Mouse (Mus musculus): ENCODE measurements around the gene Dok7. TPM values are rescaled to one million over a fixed set of nuclear protein-coding genes. Genes with fewer than 3 reads are reported as not detected.

The Dok7 gene
- total and polyA plus RNA-seq, 3 experiments: not detected

DNA sequence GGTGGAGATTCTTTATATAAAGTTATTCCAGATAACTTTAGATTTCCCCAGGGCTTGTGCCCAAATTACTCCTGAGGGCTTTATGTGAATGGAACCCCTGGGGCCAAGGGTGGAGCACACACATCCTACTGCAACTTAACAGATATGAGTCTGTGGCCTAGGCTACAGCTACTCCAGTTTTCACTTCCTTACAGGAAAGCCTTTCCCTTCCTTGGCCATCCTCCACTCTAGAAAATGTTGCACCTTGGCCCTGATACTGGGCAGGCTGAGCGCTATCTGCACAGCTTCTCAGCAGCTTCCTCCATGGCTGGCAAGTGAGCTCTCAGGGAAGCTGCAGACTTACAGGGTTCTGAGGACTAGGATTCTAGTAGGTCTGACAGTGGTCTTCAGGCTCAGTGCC lies 27.3 kb upstream of the Dok7 start:
- peaks cover 2 to 66% of the 10 kb centered on the region in 2 experiments for H3K36me3 ChIP-seq (replicated peaks in 1 of 2; ENCODE audit: control insufficient read depth in 1 of 2, insufficient read depth in 1 of 2, low read length in 1 of 2)
- no peaks in the 10 kb centered on the region for H3K27me3 ChIP-seq (replicated peaks)
- H3K9ac ChIP-seq (ENCODE audit: insufficient read depth, low read depth): no peak overlapping the region
- H3K79me2 ChIP-seq (replicated peaks; ENCODE audit: control insufficient read depth, extremely low read depth, insufficient read depth, poor library complexity, severe bottlenecking): no peaks in the 10 kb centered on the region
- in situ Hi-C loops (cut with MboI; ENCODE audit: low pct_ligation_motif_present, low pct_unique_long_range_greater_than_20kb, low sequenced_read_pairs): loop anchor here (25.0 kb wide), 2 partner anchors 367 to 492 kb away; partner anchors contain the start of genes Grk4, Nop14 and Sh3bp2
- dilution Hi-C loops (cut with MboI; ENCODE audit: extremely low pct_ligation_motif_present, extremely low pct_unique_long_range_greater_than_20kb, low sequenced_read_pairs): no loop called here
- TF ChIP-seq ETS1 (conservative IDR thresholded peaks at IDR 0.05; ENCODE audit: low read depth, low read length) (no peak), ELF1 (IDR thresholded peaks at IDR 0.05; ENCODE audit: low read depth, low read length) (no peak), JUND (conservative IDR thresholded peaks at IDR 0.05; ENCODE audit: low read depth, low read length) (no peak)
- peaks cover 5 to 50% of the 10 kb centered on the region in 2 experiments; a peak in 3 of 4 replicates for H3K4me1 ChIP-seq (ENCODE audit: control insufficient read depth in 1 of 2, insufficient read depth in 2 of 2)
- H3K4me2 ChIP-seq (ENCODE audit: insufficient read depth, low read depth, poor library complexity, severe bottlenecking): no peak overlapping the region
- H3K4me3 ChIP-seq (replicated peaks in 1 of 3; ENCODE audit: low read depth in 2 of 3, low read length in 2 of 3, poor library complexity in 1 of 3): no peak overlapping the region
- no peak for DNase-seq (ENCODE audit: extremely low read depth)
- no peaks in the 10 kb centered on the region for H3K9me3 ChIP-seq (replicated peaks; ENCODE audit: low read length)
- H3K27ac ChIP-seq (ENCODE audit: insufficient read depth, low read depth): no peak overlapping the region

DNA sequence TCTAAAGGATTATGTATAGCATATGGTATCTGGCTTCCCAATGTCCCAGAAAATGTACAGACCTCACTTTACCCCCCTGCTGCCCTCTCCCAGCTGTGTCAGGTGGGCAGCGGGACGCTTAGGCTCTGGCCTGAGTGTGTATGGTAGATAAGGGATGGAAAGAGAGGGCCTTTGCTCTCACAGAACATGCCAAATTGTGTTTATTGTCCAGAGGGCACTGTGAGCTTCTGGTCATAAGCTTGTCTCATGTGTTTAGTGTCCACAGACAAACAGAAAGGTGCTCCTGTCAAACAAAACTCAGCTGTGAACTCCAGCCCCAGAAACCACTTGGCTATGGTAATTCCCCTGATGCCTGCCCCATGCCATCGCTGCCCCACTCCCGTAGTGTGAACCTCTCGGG lies 26.8 kb upstream of the Dok7 start:
- Histone ChIP-seq H3K27me3 (replicated peaks) (no peaks in the 10 kb centered on the region), H3K4me3 (replicated peaks in 1 of 3; ENCODE audit: low read depth in 2 of 3, low read length in 2 of 3, poor library complexity in 1 of 3) (no peak overlapping the region), H3K36me3 (replicated peaks in 1 of 2; ENCODE audit: control insufficient read depth in 1 of 2, insufficient read depth in 1 of 2, low read length in 1 of 2) (peaks cover 2 to 66% of the 10 kb centered on the region in 2 experiments), H3K79me2 (replicated peaks; ENCODE audit: control insufficient read depth, extremely low read depth, insufficient read depth, poor library complexity, severe bottlenecking) (no peaks in the 10 kb centered on the region), H3K4me2 (ENCODE audit: insufficient read depth, low read depth, poor library complexity, severe bottlenecking) (no peak overlapping the region), H3K4me1 (ENCODE audit: control insufficient read depth in 1 of 2, insufficient read depth in 2 of 2) (peaks cover 5 to 54% of the 10 kb centered on the region in 2 experiments; a peak in 3 of 4 replicates), H3K9me3 (replicated peaks; ENCODE audit: low read length) (no peaks in the 10 kb centered on the region), H3K27ac (ENCODE audit: insufficient read depth, low read depth) (no peak overlapping the region), H3K9ac (ENCODE audit: insufficient read depth, low read depth) (no peak overlapping the region)
- no peak for DNase-seq (ENCODE audit: extremely low read depth)
- in situ Hi-C loops (cut with MboI; ENCODE audit: low pct_ligation_motif_present, low pct_unique_long_range_greater_than_20kb, low sequenced_read_pairs) (loop anchor here (5.0 to 25.0 kb wide), 3 partner anchors 42 to 492 kb away; partner anchors contain the start of genes Grk4, Nop14 and Sh3bp2), dilution Hi-C loops (cut with MboI; ENCODE audit: extremely low pct_ligation_motif_present, extremely low pct_unique_long_range_greater_than_20kb, low sequenced_read_pairs) (no loop called here)
- TF ChIP-seq EP300 (IDR thresholded peaks at IDR 0.05; ENCODE audit: low read length) (no peak), POLR2AphosphoS2 (IDR thresholded peaks at IDR 0.05; ENCODE audit: low read depth, low read length) (no peak), ZMIZ1 (IDR thresholded peaks at IDR 0.05; ENCODE audit: low read depth, low read length) (no peak), CHD1 (IDR thresholded peaks at IDR 0.05; ENCODE audit: low read depth, low read length) (no peak), NRF1 (IDR thresholded peaks at IDR 0.05; ENCODE audit: low read depth, low read length) (no peak)

DNA sequence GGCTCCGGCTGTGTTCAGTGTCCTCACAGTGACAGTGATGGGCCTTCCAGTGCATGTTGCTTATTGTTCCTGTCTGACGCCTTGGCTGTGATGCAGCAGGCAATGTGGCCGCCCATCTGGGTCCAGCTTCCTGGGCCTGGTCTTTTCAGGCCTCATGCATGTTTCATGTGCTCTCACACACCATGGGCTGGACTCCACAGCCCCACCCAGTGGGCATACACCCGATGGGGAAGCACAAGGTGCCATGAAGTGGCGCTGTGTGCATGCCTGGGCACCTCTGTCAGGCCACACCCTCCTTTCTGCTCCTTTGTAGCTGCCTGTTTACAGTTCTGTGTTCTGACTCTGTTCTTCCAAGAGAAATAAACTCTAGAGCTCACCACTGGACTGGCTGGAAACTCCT lies 23.5 kb upstream of the Dok7 start:
- no peaks in the 10 kb centered on the region for H3K9me3 ChIP-seq (replicated peaks; ENCODE audit: low read length)
- H3K4me3 ChIP-seq (replicated peaks in 1 of 3; ENCODE audit: low read depth in 2 of 3, low read length in 2 of 3, poor library complexity in 1 of 3): no peak overlapping the region
- no peak overlapping the region for H3K9ac ChIP-seq (ENCODE audit: insufficient read depth, low read depth)
- H3K4me2 ChIP-seq (ENCODE audit: insufficient read depth, low read depth, poor library complexity, severe bottlenecking): no peak overlapping the region
- in situ Hi-C loops (cut with MboI; ENCODE audit: low pct_ligation_motif_present, low pct_unique_long_range_greater_than_20kb, low sequenced_read_pairs) (loop anchor here (5.0 to 25.0 kb wide), 3 partner anchors 46 to 496 kb away; partner anchors contain the start of genes Grk4, Nop14 and Sh3bp2), dilution Hi-C loops (cut with MboI; ENCODE audit: extremely low pct_ligation_motif_present, extremely low pct_unique_long_range_greater_than_20kb, low sequenced_read_pairs) (no loop called here)
- H3K4me1 ChIP-seq (ENCODE audit: control insufficient read depth in 1 of 2, insufficient read depth in 2 of 2): peaks cover 11 to 72% of the 10 kb centered on the region in 2 experiments
- peak; percentile 71 for DNase-seq (ENCODE audit: extremely low read depth)
- no peak overlapping the region for H3K27ac ChIP-seq (ENCODE audit: insufficient read depth, low read depth)
- no peaks in the 10 kb centered on the region for H3K27me3 ChIP-seq (replicated peaks)
- H3K79me2 ChIP-seq (replicated peaks; ENCODE audit: control insufficient read depth, extremely low read depth, insufficient read depth, poor library complexity, severe bottlenecking): no peaks in the 10 kb centered on the region
- peaks cover 0 to 40% of the 10 kb centered on the region in 2 experiments for H3K36me3 ChIP-seq (replicated peaks in 1 of 2; ENCODE audit: control insufficient read depth in 1 of 2, insufficient read depth in 1 of 2, low read length in 1 of 2)
- 0 out of 2 replicates have a peak, but pooled peaks have one; percentile 15 for TF ChIP-seq NELFE (IDR thresholded peaks at IDR 0.05; ENCODE audit: low read depth, low read length)
- TF ChIP-seq GABPA (IDR thresholded peaks at IDR 0.05; ENCODE audit: insufficient replicate concordance, low read depth, low read length): no peak
- TF ChIP-seq RAD21 (IDR thresholded peaks at IDR 0.05; ENCODE audit: low read depth, low read length): peak; percentile 28
- TF ChIP-seq EP300 (IDR thresholded peaks at IDR 0.05; ENCODE audit: low read length): no peak
- TF ChIP-seq ZNF384 (IDR thresholded peaks at IDR 0.05; ENCODE audit: low read depth, low read length): no peak
- no peak for TF ChIP-seq ZC3H11A (IDR thresholded peaks at IDR 0.05; ENCODE audit: low read depth, low read length)
- 0 out of 2 replicates have a peak, but pooled peaks have one; percentile 37 for TF ChIP-seq MAZ (IDR thresholded peaks at IDR 0.05; ENCODE audit: low read depth, low read length)
- no peak for TF ChIP-seq USF2 (conservative IDR thresholded peaks at IDR 0.05; ENCODE audit: low read depth, low read length)
- no peak for TF ChIP-seq E2F4 (IDR thresholded peaks at IDR 0.05; ENCODE audit: insufficient replicate concordance, low read depth, low read length)
- TF ChIP-seq MEF2A (IDR thresholded peaks at IDR 0.05; ENCODE audit: borderline replicate concordance, low read depth, low read length): no peak
- no peak for TF ChIP-seq TBP (conservative IDR thresholded peaks at IDR 0.05; ENCODE audit: low read depth, low read length)
- TF ChIP-seq IRF4 (IDR thresholded peaks at IDR 0.05; ENCODE audit: low read depth, low read length): peak; percentile 23; the same call in 1 of the 2 replicates
- no peak for TF ChIP-seq CHD2 (IDR thresholded peaks at IDR 0.05; ENCODE audit: low read length)
- no peak for TF ChIP-seq KAT2A (IDR thresholded peaks at IDR 0.05; ENCODE audit: insufficient replicate concordance, low read length)
- peak; percentile 63 for TF ChIP-seq SMC3 (IDR thresholded peaks at IDR 0.05; ENCODE audit: low read depth, low read length)
- TF ChIP-seq MYC (IDR thresholded peaks at IDR 0.05; ENCODE audit: low read depth, low read length): peak; percentile 64; the same call in 1 of the 2 replicates
- no peak; the same call in 1 of the 2 replicates for TF ChIP-seq HCFC1 (IDR thresholded peaks at IDR 0.05; ENCODE audit: low read depth, low read length)
- TF ChIP-seq CTCF (conservative IDR thresholded peaks at IDR 0.05 in 1 of 2, IDR thresholded peaks at IDR 0.05 in 1 of 2; ENCODE audit: low read depth in 2 of 2, low read length in 2 of 2): peak in 1 of 2 experiments; percentile 82; a peak in 3 of 4 replicates
